Mouse (Mus musculus) ovary, adult 10 weeks (tissue): ENCODE results near the gene Mphosph6. TPM values are rescaled to one million over a fixed set of nuclear protein-coding genes. Genes with fewer than 3 reads are reported as not detected.

ENCODE experiments used
- polyA plus RNA-seq: library from polyadenylated mRNA; stranded (reverse); fragments of 350-450 nt; fragmentation: Illumina TruSeq; extraction: RNeasy Lipid Tissue Mini Kit (QIAGEN cat#74804); gene quantifications from one replicate; pipeline ENCODE4 v1.2.3, GENCODE M21; 2014

The Mphosph6 gene
- 121 TPM for polyA plus RNA-seq

GRCm38 (mm10) chr8:117801443-117802298 lies at the start of gene Mphosph6:
Mphosph6 (minus strand) TSS chr8:117801943.

Other genes with a start within 250 kb of the Mphosph6 start
- gene Sdr42e1, start 128.3 kb downstream of the Mphosph6 start, polyA plus RNA-seq: 1.5 TPM
- gene Hsd17b2, start 100.0 kb downstream of the Mphosph6 start, polyA plus RNA-seq: 4.2 TPM